Mouse (Mus musculus) frontal cortex, postnatal 36 days (tissue): ENCODE data around the gene Pcgf2.

ENCODE experiments used
- DNase-seq, 2 experiments: peaks; one replicate each; pipeline ENCODE4 v3.0.0; 2022; ENCODE audit warnings: low spot score in 2 of 2

The Pcgf2 gene

DNA sequence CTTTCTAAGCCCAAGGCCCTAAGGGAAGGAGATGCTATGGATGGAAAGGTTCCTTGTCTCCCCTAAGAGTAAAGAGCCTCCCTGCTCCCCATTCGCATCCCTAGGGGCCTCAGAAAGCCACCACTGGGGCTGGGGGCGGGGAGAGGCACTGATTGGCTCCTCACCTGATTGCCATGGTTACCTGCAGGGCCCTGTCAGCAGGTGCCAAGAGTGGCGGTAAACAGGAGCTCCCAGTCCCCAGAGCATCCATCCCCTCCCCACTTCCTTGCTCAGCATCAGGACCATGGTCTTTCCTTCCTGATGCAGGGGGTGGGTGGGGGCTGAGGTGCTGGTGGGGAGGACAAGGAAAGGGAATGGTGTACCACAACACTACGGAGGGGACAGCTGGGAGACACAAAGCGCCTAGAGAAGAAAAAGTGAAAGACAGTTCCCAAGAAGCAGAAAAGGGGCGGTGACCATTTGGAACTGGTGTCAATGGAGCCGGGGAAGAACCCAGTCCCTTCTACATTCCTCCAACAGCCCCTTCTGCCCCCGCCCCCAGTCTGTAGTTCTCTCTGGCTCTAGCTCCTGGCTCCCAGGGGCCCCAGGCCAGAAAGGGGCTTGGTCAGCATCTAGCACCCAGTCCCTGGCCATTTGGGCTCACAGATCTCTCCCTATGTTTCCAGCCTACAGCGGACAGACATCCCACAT is 4.4 kb downstream of the Pcgf2 start:
- no peak for DNase-seq

DNA sequence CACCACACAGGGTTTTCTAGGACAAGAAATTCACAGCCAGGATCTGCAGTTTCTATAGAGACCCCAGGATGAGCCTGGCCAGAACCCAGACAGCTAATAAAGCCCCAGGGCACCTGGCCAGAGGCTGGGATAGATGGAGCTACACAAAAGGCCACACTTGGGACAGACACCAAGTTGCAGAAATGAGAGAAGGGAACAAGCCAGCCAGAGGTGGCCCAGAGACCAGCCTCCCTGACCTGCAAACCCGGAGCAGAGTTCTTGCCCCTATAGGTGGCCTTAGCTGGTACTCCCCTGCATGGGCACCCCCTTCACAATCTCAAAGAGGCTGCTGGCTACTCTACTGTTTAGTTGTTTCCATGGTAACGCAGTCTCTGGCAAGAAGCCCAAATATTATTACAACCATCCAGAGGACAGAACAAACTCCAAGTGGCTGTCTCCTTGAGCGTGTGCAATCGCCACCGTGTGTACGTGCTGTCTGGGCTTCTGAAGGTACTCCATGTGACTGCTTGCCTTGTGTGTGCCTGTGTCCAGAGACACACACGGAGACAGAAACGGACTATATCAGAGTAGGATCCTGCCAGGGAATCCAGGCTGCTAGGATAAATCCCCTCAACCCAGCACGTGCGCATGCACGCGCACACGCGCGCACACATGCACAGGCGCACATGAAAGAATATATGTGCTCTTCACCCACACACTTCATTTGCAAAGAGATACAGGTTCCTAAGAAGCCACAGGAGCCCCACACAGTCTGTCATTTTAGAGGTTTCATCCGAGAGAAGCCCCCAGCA is 5.2 kb downstream of the Pcgf2 start:
- peak in 1 of 2 experiments; percentile 64 for DNase-seq

DNA sequence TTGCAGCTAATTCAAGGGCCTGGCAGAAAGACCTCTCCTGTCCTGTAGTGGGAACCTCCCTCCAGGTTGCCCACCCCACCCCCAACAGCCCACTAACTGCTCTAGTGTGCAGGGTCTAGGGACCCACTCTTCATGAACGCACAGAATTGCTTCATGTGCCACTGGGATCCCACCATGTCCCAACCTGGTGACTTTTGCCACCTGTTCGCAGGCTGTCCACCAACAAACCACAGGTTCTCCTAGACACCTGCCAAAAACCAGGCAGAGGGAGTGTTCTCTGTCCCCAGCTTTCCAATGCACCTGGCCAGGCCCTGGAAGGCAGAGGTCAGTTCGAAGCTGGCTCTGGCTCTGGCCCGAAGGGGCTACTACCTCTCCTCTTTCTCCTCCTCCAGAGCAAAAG is 5.9 kb downstream of the Pcgf2 start:
- no peak for DNase-seq

DNA sequence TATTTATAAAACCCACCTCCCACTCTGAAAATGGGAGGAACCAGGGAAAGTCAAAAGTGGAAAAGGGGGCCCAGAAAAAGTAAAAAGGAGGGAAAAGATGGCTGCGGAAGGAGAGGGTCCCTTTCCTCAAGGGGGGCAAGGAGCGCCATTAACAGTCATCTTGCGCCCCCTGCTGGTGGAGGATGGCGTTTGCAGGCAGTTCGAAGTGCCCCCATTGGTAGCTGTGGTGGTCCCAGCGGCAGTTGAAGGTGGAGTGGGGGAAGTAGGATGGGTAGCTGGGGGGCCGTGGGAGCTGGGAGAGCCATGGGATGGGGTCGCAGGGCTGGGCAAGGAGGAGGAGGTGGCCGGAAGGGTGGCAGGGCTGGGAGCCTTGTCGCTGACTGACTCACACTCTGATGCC is 10.4 kb downstream of the Pcgf2 start:
- peak in 1 of 2 experiments; percentile 48 for DNase-seq

DNA sequence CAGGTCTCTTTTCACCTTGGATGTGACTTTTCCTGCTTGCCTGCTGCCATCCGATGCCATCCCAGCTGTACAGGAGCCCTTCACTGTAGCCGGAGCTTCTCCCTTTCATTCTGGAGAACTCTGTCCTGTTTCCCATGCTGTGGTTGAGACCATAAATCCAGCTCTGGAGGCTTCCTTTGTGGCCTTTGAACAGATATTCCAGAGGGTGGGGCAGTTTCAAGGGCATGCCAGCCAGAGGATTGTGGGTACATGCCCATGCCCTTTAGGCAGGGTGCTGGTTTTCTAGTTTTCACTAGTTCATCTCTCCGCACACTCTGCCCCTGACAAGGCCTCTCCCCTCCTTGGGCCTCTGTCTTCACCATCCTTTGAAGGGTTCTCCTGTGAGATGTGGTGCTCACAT is 13.2 kb downstream of the Pcgf2 start:
- DNase-seq: no peak

DNA sequence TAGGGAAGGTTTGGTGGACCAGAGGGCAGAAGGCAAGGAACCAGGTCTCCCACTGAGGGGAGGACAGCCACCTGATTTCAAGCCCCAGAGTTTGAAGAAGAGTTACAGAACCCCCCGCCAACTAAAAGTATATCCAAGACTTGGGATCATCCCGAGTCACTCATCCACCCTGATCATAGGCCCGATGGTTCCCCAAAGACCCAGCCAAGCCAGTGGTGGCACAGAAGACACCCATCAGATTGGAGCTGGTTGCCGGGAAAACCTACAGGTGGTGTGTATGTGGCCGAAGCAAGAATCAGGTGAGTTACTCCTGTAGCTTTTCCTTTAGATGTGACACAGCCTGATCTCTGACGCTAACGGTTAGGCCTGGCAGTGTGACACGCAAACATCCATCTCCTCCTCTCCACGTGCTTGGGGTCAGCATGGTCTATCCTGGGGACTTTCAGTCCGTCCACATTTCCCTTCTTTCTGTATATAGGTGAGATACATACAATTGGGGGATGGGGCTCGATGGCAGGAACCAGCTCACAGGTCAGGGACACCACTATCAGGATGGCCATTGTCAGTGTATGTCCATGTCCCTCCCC is 13.9 kb downstream of the Pcgf2 start:
- DNase-seq: no peak

DNA sequence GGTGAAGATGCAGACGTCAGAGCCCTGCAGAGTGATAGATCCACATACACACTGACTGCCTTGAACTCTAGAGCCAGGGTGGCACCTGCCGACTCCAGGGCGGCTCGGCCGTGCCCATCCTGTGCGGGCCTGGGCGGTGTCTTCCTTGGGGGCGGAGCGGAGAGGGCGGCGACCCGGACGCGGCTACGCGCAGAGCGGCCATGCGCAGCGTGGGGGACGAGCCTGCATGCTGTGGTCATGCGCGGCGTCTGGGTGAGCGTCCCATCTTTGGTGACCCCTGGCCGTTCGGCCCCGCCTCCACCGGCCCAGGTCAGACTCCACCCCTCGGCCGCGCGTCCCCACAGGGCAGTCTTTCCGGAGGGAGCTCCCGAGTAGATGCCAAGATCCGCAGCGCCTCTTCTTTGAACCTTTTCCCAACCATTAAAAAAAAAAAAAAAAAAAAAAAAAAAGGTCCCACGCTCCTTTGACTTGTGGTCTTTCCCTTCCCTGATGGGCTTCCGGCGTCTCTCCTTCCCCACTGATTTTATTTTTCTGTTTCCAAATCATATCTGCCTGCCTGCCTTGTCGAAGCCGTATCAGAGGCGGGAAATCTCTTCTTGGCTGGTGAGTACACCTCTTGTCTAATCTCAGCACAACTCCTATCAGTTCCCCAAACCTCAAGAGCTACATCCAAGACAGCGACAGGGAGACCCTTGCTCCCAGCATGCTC is 14.5 kb downstream of the Pcgf2 start, which contains the start of gene Cisd3:
Gene Cisd3, plus strand, starts transcription at position 214 of the 709 bp plus-strand sequence.
- peak; percentile 84 to 90 for DNase-seq

DNA sequence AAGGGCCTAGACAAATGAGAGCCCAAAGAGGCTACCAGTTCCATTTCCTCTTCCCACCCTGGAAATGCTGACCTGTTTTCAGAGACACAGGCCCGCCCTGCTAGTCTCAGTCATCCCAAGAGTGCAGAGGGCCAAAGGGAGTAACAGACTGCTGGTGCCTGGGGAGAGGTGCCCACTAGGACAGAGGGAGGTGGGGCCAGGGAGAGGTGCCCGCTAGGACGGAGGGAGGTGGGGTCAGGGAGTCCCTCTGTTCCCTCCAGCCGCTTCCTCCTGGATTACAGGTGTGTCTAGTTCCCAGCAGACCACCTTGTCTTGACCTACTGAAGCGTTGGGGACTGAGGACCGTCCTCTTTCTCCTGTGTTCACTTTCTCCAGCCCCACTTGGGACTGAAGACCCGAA is 15.5 kb downstream of the Pcgf2 start:
- no peak for DNase-seq

DNA sequence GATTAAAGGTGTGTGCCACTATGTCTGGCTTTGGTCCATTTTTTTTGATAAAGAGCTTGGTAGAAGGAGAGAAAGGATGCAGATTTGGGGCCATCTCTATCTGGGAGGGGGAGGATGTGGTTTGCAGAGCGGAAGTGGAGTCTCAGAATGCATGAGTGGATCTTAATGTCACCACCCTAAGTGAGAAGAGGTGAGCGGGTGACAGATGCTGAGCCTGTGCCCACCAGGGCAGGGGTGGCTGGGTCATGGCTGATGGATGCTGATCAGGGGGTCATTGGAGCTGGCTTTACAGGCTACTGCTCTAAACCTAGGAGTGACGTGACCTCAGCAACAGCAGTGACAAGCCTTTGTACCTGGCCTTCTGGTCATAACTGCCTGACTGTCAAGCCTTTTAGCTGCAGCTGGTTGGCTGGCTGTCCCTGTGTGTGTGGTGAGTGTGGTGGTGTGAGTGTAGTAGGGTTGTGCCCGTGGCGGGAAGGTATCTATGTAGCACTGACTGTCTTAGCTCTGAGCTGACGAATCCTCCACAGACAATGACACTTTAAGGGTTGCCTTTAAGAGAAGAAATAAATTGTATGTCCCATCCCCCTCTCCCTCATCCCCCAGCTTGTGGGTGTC is 16.1 kb downstream of the Pcgf2 start:
- DNase-seq: no peak

DNA sequence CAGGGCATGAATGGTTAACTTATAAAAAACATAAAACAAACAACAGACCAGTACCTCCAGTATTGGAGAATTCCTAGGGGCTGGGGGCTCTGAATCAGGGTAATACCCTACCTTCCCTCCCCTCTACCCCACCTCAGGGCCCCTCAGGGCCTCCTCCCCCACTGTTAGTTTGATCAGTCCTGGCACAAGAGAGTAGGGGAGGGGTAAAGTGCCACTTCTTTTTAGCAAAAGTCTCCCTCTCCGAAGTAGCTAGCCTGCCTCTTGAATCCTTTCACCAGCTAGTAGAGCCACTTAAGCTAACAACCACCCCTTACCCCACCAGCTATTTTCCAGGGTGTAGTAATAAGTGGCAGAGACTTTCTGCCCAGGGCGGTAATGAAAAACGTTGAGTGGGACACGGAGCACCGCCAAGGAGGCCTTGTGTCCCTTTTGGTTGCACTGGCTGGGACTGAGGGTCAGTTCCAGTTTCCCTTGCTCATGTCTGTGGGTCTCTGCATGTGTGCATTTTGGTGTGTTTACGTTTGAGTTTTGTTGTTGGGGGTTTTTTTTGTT is 17.7 kb downstream of the Pcgf2 start:
- no peak for DNase-seq

DNA sequence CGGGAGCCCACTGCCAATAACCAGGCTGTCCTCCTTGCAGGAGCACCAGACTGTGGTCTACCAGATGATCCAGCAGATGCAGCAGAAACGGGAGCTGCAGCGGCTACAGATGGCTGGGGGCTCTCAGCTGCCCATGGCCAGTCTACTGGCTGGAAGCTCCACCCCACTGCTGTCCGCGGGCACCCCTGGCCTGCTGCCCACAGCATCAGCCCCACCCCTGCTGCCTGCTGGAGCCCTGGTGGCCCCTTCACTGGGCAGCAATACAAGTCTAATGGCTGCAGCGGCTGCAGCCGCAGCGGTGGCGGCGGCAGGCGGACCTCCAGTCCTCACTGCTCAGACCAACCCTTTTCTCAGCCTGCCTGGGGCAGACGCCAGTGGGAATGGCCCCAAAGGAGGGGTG is 19.9 kb downstream of the Pcgf2 start:
- DNase-seq: no peak

DNA sequence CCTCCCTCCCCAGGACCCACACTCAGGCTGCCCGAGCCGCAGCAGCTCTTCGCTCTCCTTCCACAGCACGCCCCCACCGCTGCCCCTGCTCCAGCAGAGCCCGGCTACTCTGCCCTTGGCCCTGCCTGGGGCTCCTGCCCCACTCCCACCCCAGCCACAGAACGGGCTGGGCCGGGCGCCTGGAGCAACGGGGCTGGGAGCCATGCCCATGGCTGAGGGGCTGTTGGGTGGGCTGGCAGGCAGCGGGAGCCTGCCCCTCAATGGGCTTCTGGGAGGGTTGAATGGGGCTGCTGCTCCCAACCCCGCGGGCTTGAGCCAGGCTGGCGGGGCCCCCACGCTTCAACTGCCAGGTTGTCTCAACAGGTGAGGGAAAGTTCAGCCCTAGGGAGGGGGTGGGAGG is 22.0 kb downstream of the Pcgf2 start:
- no peak for DNase-seq

DNA sequence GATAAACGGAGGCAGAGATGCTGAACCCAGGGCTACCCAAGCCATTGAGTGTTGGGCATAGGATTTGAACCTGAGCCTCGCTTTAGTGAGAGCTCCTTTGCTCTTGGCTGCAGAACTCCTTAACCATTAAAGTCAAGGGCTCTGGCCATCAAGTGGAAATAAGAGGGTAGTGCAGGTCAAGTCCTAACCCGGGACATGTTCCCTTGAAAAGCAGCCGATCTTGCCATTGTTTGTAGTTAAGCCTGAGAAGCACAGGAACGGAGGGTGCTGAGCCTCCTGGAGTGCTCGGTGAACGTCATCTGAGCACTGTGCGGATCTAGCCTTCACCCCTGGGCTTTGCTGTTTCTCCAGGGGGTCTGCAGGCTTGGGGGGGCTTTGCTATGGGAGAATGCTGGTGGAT is 22.5 kb downstream of the Pcgf2 start:
- DNase-seq: no peak

DNA sequence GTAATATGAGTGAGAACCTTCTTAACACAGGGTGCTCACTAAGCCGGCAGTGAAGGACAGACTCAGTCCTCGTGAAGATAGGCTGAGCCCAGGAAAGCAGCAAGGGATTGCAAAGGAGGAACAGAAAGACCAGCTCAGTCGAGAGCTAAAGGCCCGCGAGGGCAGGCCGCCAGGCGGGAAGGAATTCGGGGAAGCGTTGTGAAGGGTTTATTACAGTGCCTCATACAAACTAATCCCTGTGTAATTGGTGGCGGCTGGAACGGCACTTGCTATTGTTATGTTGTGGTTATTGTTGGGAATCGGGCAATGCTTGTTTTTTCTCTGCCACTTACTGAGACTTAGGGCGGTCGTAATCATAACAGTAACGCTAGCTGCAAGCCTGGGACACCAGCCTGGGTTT is 22.9 kb downstream of the Pcgf2 start:
- DNase-seq: no peak

DNA sequence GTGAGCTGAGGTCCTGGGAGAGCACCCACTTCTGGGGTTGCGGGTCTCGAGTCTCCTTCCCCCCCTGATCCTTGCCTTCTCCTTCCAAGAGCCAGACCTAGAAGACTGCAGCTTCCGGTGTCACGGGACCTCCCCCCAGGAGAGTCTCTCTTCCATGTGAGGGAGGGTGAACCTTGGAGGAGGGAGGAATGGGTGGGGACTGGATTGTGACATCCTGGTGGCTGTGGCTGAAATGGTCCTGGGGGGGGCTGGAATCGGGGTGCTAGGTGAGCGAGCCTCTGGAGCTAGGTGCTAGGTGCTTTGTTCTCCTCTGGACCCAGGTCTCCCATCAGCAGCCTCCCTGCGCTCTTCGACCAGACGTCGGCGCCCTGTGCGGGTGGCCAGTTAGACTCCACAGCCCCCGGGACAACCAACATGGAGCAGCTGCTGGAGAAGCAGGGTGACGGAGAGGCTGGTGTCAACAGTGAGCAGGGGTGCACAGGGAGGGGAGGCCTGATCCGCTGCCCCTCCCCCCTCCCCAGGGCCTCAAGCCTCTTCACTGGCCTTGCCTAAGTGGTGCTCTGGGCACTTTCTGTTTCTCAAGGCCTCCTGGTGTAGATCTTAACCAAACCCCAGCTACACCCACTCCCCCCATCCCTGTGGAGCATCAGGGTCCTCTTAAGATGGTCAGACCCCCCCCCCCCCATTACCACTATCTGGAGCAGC is 24.1 kb downstream of the Pcgf2 start:
- DNase-seq: no peak

DNA sequence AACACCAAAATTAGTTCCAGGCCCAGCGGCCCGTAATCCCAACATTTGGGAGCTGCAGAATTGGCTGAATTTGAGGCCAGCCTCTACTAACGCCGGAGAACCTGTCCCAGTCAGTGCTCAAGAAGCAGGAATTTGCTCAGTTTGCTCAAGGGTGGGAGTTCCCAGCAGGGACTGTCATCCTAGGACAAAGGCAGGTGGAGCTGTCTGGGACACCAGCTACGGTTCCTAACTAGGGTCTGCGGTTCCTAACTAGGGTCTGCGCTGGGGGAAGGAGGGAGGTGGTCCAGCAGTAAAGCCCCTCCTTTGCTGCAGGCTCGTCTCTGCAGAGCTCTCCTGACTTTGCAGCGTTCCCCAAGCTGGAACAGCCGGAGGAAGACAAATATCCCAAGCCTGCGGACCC is 27.1 kb downstream of the Pcgf2 start:
- DNase-seq: no peak

DNA sequence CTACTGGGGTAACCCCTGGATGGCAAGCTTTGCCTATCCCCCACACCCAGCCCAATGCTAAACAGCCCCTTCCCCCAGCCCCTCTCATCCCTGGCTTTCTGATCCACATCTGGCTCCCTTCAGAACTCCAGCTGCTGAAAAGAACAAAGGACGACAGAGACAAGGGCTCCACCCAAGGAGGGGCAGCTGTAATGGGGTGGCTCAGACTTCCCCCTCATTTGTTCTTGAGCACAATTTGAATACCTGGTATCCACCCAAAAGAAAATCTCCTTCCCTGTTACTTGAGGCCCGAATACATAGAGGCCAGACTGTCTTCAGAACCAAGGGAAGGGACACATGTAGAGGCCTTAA is 29.1 kb downstream of the Pcgf2 start:
- no peak for DNase-seq

DNA sequence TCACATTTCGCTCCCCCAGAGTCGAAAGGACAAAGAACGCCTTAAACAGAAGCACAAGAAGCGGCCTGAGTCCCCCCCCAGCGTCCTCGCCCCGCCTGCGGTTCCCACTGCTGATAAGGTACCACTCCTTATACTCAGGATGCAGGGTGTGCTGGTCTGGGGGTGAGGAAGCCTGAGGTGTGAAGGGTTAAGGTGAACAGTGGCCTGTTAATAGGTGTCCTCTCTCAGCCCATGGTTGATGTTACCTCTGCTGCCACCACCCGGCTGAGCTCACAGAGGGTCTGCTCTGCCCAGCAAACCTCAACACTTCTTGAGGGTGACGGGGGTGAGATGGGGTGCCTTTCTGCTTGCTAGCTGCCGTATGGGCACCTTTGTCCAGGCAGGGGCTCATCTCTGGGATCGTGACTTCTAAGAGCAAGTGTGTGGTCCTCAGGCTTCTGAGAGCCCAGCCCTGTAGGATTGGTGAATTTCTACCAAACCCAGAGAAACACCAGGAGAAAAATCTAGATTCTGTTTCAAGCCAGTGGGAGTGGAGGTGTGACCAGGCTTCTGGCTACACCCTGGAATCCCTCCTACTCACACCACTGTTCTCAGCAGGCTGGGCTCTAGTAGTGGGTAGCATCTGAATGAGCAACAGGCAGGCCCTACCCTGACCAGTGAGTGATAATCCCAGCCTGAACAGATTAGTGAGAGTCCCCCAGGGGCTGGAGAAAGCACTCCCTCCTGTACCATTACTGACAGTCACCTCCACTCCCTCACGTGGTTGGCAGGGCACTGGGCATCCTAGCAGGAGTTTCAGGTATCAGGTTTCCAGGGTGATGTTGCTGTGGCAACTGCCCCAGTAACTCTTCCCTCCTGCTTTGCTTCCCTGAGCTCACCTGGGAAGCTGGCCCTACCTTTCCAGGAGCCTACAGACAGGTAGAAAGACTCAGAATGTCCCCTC is 29.8 kb downstream of the Pcgf2 start:
- DNase-seq: peak in 1 of 2 experiments; percentile 55

DNA sequence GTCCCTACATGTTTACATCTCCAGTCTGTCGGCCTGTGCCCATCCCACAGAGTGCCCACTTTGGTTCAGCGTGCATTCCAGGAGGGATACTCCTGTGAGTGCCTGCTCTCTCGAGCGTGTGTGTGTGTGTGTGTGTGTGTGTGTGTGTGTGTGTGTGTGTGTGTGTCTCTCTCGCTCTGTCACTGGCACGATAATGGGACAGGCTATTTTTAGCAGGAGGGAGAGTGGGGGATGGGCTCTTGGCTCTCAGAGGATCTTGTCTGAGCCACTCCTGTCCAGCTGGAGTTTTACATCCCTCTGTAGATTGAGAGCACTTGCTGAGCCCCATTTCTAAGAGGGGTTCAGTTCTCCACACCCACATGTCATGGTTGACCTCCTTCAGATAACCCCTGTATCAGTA is 30.5 kb downstream of the Pcgf2 start:
- DNase-seq: peak in 1 of 2 experiments; percentile 51

DNA sequence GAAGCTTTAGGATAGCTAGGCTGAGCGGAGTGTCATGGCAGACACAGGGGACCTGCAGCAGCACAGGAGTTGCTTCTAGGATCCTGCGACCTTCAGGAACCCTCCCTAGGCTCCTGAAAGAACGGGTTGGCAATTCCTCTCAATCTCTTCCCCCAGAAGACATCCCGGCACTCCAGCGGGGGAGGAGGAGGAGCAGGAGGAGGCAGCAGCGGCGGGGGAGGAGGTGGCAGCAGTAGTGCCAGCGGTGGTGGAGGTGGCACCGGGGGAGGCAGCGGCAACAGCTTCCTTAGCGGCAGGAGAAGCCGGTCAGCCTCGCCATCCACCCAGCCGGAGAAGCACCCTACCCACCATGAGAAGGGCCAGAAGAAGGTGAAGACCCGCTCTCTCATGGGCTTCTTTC is 31.0 kb downstream of the Pcgf2 start:
- no peak for DNase-seq
